Mouse (Mus musculus) forebrain, postnatal 0 days (tissue): ENCODE measurements around the gene 1700030J22Rik. TPM values are rescaled to one million over a fixed set of nuclear protein-coding genes. Genes with fewer than 3 reads are reported as not detected.

Source experiments
- ATAC-seq: fragments of 200-750 bp; cut with Nextera tagmentation; 2 replicates; pipeline ENCODE4 v1.8.0; 2017; ENCODE audit warnings: mild to moderate bottlenecking, moderate library complexity
- DNase-seq: peaks from one replicate; pipeline ENCODE4 v3.0.0-alpha.2; 2015
- H3K27ac ChIP-seq: fragments of 300-500 bp; sonication (generic); 2 replicates; pipeline ENCODE4 v1.5.1; 2014; ENCODE audit warnings: low read depth, mild to moderate bottlenecking, antibody characterized with exemption, low read length, moderate library complexity, mixed read lengths
- H3K27me3 ChIP-seq: fragments of 300-500 bp; sonication (generic); 2 replicates; pipeline ENCODE4 v1.6.1; 2014; ENCODE audit warnings: mild to moderate bottlenecking, low read length, mixed read lengths; ENCODE audit not compliant: insufficient read depth
- H3K36me3 ChIP-seq: fragments of 300-500 bp; sonication (generic); 2 replicates; pipeline ENCODE4 v1.6.1; 2014; ENCODE audit warnings: mild to moderate bottlenecking, moderate library complexity; ENCODE audit not compliant: insufficient read depth
- H3K4me1 ChIP-seq: fragments of 300-500 bp; sonication (generic); 2 replicates; pipeline ENCODE4 v1.6.1; 2014; ENCODE audit warnings: antibody characterized with exemption; ENCODE audit not compliant: insufficient read depth
- H3K4me2 ChIP-seq: fragments of 300-500 bp; sonication (generic); 2 replicates; pipeline ENCODE4 v1.6.1; 2014; ENCODE audit warnings: low read depth, mild to moderate bottlenecking, moderate library complexity
- H3K4me3 ChIP-seq: fragments of 300-500 bp; sonication (generic); 2 replicates; pipeline ENCODE4 v1.5.1; 2014; ENCODE audit warnings: low read depth, low read length, mixed read lengths
- H3K9ac ChIP-seq: fragments of 300-500 bp; sonication (generic); 2 replicates; pipeline ENCODE4 v1.6.1; 2014; ENCODE audit warnings: mild to moderate bottlenecking
- H3K9me3 ChIP-seq: fragments of 300-500 bp; sonication (generic); 2 replicates; pipeline ENCODE4 v1.6.1; 2016; ENCODE audit warnings: low read length
- CTCF ChIP-seq: sonication (generic); IDR thresholded peaks from 2 replicates; pipeline ENCODE4 v1.5.1; 2016; ENCODE audit warnings: antibody characterized with exemption, control low read depth, low read depth
- WGBS: fragments of 180-500 bp; shearing (Covaris S2); extraction: QIAGEN DNeasy Blood & Tissue Kit; methylation state at CpG from one replicate; pipeline ENCODE4 v1.1.7; 2014; 5-methylcytosine and 5-hydroxymethylcytosine counted together
- polyA plus RNA-seq: library from polyadenylated mRNA; unstranded; fragments of >200 nt; fragmentation: Nextera tagmentation; extraction: Ambion mirVana; gene quantifications from 2 replicates; pipeline ENCODE4 v1.2.1, GENCODE M21; 2015
- total RNA-seq: library from RNA; depleted of rRNA; stranded (reverse); fragments of >200 nt; gene quantifications from 2 replicates; pipeline ENCODE4 v1.2.3, GENCODE M21; 2014

Gene 1700030J22Rik
- total and polyA plus RNA-seq, 2 experiments from 2014 or later = 6.5 to 7.9 TPM

GRCm38 (mm10) chr8:116943555-116944384, 35.0 kb downstream of the 1700030J22Rik start:
- Histone ChIP-seq H3K4me1 (peaks cover 16% of the 10 kb centered on the region), H3K4me3 (peak overlapping the region; percentile 100), H3K36me3 (no peaks in the 10 kb centered on the region), H3K27ac (peak overlapping the region; percentile 67), H3K27me3 (no peaks in the 10 kb centered on the region), H3K9me3 (no peaks in the 10 kb centered on the region), H3K4me2 (peak overlapping the region; percentile 76), H3K9ac (peak overlapping the region; percentile 90)
- WGBS = 4% methylated on average over 59 of the region's 62 CpGs
- TF ChIP-seq CTCF = 0 out of 2 replicates have a peak, but pooled peaks have one; percentile 21
- ATAC-seq (peak; percentile 70), DNase-seq (peak; percentile 47)

- Histone ChIP-seq H3K9me3 (no peaks in the 10 kb centered on the region), H3K9ac (peak within 1 kb of the TSS; percentile 90), H3K4me1 (peaks cover 16% of the 10 kb centered on the region), H3K27ac (peak within 1 kb of the TSS; percentile 67), H3K4me2 (peak within 1 kb of the TSS; percentile 76), H3K27me3 (no peaks in the 10 kb centered on the region), H3K4me3 (peak within 1 kb of the TSS; percentile 100), H3K36me3 (no peaks in the 10 kb centered on the region)
- WGBS = 1% methylated on average over 39 of the region's 46 CpGs
- peak; percentile 93 for ATAC-seq
- DNase-seq = peak; percentile 91
- peak; percentile 73 for TF ChIP-seq CTCF
Measured at GRCm38 (mm10) chr8:116943161-116943554, 35.6 kb downstream of the 1700030J22Rik start, which contains the start of gene Atmin. Gene Atmin, plus strand, starts transcription at chr8:116943393.

- Histone ChIP-seq H3K9me3 (no peaks in the 10 kb centered on the region), H3K27me3 (no peaks in the 10 kb centered on the region), H3K4me3 (peak overlapping the region; percentile 100), H3K4me2 (peak overlapping the region; percentile 76), H3K36me3 (no peaks in the 10 kb centered on the region), H3K9ac (no peak overlapping the region), H3K4me1 (peaks cover 16% of the 10 kb centered on the region), H3K27ac (no peak overlapping the region)
- TF ChIP-seq CTCF = no peak
- DNase-seq (peak; percentile 21), ATAC-seq (peak; percentile 18; the same call in 1 of the 2 replicates)
- WGBS = 68% methylated on average over 12 of the region's 12 CpGs
Measured at GRCm38 (mm10) chr8:116942284-116943058, 36.3 kb downstream of the 1700030J22Rik start.

GRCm38 (mm10) chr8:116935506-116935905, 43.3 kb downstream of the 1700030J22Rik start:
- Histone ChIP-seq H3K27me3 (no peaks in the 10 kb centered on the region), H3K4me2 (no peak overlapping the region), H3K36me3 (no peaks in the 10 kb centered on the region; the same call in 1 of the 2 replicates), H3K9me3 (no peaks in the 10 kb centered on the region), H3K27ac (no peak overlapping the region), H3K4me3 (no peak overlapping the region), H3K4me1 (no peaks in the 10 kb centered on the region), H3K9ac (no peak overlapping the region)
- 49% methylated on average over 6 of the region's 6 CpGs for WGBS
- no peak for DNase-seq
- no peak for TF ChIP-seq CTCF
- ATAC-seq = no peak

- DNase-seq (no peak), ATAC-seq (no peak)
- 94% methylated on average over 4 of the region's 4 CpGs for WGBS
- Histone ChIP-seq H3K27me3 (no peaks in the 10 kb centered on the region), H3K36me3 (no peaks in the 10 kb centered on the region; the same call in 1 of the 2 replicates), H3K4me1 (no peaks in the 10 kb centered on the region), H3K27ac (no peak overlapping the region), H3K9ac (no peak overlapping the region), H3K4me3 (no peak overlapping the region), H3K4me2 (no peak overlapping the region), H3K9me3 (no peaks in the 10 kb centered on the region)
- no peak for TF ChIP-seq CTCF
Measured at GRCm38 (mm10) chr8:116934976-116935375, 43.8 kb downstream of the 1700030J22Rik start.

- Histone ChIP-seq H3K27me3 (no peaks in the 10 kb centered on the region), H3K9me3 (no peaks in the 10 kb centered on the region), H3K36me3 (no peaks in the 10 kb centered on the region), H3K27ac (no peak overlapping the region), H3K4me1 (no peaks in the 10 kb centered on the region), H3K4me3 (no peak overlapping the region), H3K4me2 (no peak overlapping the region), H3K9ac (no peak overlapping the region)
- no peak for DNase-seq
- no peak for ATAC-seq
- peak; percentile 22; the same call in 1 of the 2 replicates for TF ChIP-seq CTCF
- WGBS = 89% methylated on average over 5 of the region's 5 CpGs
Measured at GRCm38 (mm10) chr8:116928588-116928987, 50.2 kb downstream of the 1700030J22Rik start.

GRCm38 (mm10) chr8:116927880-116928279, 50.9 kb downstream of the 1700030J22Rik start:
- 79% methylated on average over 9 of the region's 9 CpGs for WGBS

More at GRCm38 (mm10) chr8:116927880-116928279, 50.9 kb downstream of the 1700030J22Rik start:
- H3K9ac ChIP-seq = no peak overlapping the region
- H3K27ac ChIP-seq = no peak overlapping the region
- H3K27me3 ChIP-seq = no peaks in the 10 kb centered on the region
- no peak overlapping the region for H3K4me3 ChIP-seq
- peak; percentile 44 for TF ChIP-seq CTCF
- no peaks in the 10 kb centered on the region for H3K4me1 ChIP-seq
- no peak overlapping the region for H3K4me2 ChIP-seq
- DNase-seq = no peak
- no peak for ATAC-seq
- no peaks in the 10 kb centered on the region for H3K9me3 ChIP-seq
- no peaks in the 10 kb centered on the region for H3K36me3 ChIP-seq
